Mouse (Mus musculus) layer of hippocampus, adult 8-10 months (tissue): ENCODE measurements around the gene Magea8. TPM values are rescaled to one million over a fixed set of nuclear protein-coding genes. Genes with fewer than 3 reads are reported as not detected.
"Not testable (repeated sequence)": the region's sequence is repeated elsewhere in the genome, so short reads cannot be mapped to it uniquely, and the experiment has no call there.

ENCODE experiments used
- DNase-seq, 2 experiments: peaks; one replicate each; pipeline ENCODE4 v3.0.0; 2022; ENCODE audit warnings: low spot score in 2 of 2
- total RNA-seq, 4 experiments: library from RNA; stranded (reverse); gene quantifications; 2 replicates each; pipeline ENCODE4 v1.2.4; 2022

Gene Magea8
- total RNA-seq = not detected

DNA sequence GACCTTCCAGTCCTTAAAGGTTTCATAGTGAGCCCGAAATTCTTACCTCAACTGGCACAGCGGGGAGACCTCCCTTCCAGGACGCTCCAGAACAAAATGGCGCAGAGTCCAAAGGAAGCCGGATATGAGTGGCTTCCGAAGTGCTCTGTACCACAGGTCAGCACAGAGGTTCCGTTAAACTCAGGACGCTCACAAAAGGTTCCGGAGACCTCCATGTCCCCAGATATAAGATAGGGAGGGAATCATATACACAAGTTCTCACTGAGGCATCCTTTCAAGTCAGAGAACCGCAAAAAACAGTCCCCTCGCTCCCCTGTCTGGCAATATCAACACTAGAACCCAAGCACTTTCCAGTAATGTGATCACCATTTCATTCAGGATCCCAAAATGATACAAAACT, at the start of gene Magea8:
Magea8 (minus strand) TSS at position 101 of the 400 bp plus-strand sequence.
- DNase-seq = not testable (repeated sequence)

DNA sequence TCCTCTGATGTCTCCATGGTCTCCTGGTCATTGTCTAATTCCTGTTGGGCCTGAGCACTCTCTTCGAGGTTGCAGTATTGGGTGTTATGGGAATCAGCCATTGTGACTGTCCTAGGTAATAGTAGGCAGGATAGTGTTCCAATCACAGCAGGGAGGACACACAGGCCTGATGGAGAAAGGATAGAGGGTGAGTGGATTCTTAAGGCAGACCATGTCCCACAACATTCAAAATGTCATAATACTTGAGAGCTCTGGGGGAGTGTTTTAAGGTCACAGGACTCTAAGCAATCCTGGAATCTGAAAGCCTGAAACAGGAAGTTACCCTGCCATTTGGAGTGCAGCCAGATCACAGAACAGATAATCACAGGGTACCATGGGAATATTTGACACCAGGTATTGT, 46.2 kb downstream of the Magea8 start, which contains the start of gene Magea3:
Magea3 (minus strand) TSS at position 101 of the 400 bp plus-strand sequence.
- DNase-seq = not testable (repeated sequence)

DNA sequence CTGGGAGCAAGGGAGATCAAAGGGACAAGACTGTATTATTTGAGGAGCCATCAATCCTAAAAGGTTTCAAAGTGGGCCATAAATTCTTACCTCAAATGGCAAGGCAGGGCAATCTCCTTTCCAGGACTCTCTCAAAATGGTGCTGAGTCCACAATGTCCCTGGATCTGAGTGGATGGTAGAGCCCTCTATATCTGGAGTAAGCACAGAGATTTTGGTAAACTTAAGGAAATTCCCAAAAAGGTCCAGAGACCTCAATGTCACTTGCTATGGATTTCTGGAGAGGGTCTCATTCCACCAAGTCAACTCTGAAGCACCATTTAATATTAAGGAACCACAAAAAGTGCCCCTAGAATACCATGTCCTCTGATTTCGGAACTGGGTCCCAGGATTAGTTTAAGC, 59.8 kb downstream of the Magea8 start, which contains the start of gene Magea6:
Magea6 (minus strand) TSS at position 101 of the 400 bp plus-strand sequence.
- DNase-seq = not testable (repeated sequence)

Other genes with a start within 250 kb of the Magea8 start
- not detected for gene Cldn34b1, start 105.6 kb downstream of the Magea8 start, total RNA-seq
- not detected for gene Magea6, start 59.9 kb downstream of the Magea8 start, total RNA-seq
- not detected for gene Magea3, start 46.3 kb downstream of the Magea8 start, total RNA-seq
- gene Magea5, start 67.3 kb upstream of the Magea8 start, total RNA-seq = not detected
- not detected for gene Magea1, start 93.9 kb upstream of the Magea8 start, total RNA-seq
- not detected for gene Magea2, start 97.8 kb upstream of the Magea8 start, total RNA-seq
- not detected for gene Cldn34b2, start 132.6 kb upstream of the Magea8 start, total RNA-seq
- 10 to 100 TPM; 62.4 to 91.7 (median 78.6) TPM for gene Sat1, start 220.6 kb upstream of the Magea8 start, total RNA-seq